Mouse (Mus musculus) spleen, postnatal 10 days (tissue): Measurements from ENCODE around the gene Cd2.

ENCODE experiments used
- DNase-seq, 2 experiments: peaks; one replicate each; pipeline ENCODE4 v3.0.0; 2021 to 2022; ENCODE audit warnings: low spot score in 2 of 2

Gene Cd2

GRCm38 (mm10) chr3:101275636-101276300 is 12.0 kb downstream of the Cd2 start:
- DNase-seq, result no peak

GRCm38 (mm10) chr3:101274794-101275193 is 12.9 kb downstream of the Cd2 start:
- DNase-seq, result peak in 1 of 2 experiments; percentile 59

GRCm38 (mm10) chr3:101274041-101274770 is 13.5 kb downstream of the Cd2 start:
- DNase-seq, result no peak

GRCm38 (mm10) chr3:101272166-101272565 is 15.6 kb downstream of the Cd2 start:
- no peak for DNase-seq

GRCm38 (mm10) chr3:101270833-101271232 is 16.9 kb downstream of the Cd2 start:
- no peak for DNase-seq

- DNase-seq, result no peak
Observed at GRCm38 (mm10) chr3:101268361-101268760, 19.4 kb downstream of the Cd2 start.

- DNase-seq, result no peak
Observed at GRCm38 (mm10) chr3:101265561-101266091, 22.1 kb downstream of the Cd2 start.

- no peak for DNase-seq
Observed at GRCm38 (mm10) chr3:101258976-101259375, 28.8 kb downstream of the Cd2 start.

GRCm38 (mm10) chr3:101256090-101256489 is 31.6 kb downstream of the Cd2 start:
- DNase-seq, result no peak

GRCm38 (mm10) chr3:101252141-101252540 is 35.6 kb downstream of the Cd2 start:
- no peak for DNase-seq

GRCm38 (mm10) chr3:101249846-101250245 is 37.9 kb downstream of the Cd2 start:
- DNase-seq, result no peak

GRCm38 (mm10) chr3:101245212-101245611 is 42.5 kb downstream of the Cd2 start:
- DNase-seq, result no peak

GRCm38 (mm10) chr3:101243002-101243401 is 44.7 kb downstream of the Cd2 start:
- no peak for DNase-seq

- no peak for DNase-seq
Observed at GRCm38 (mm10) chr3:101241866-101242265, 45.9 kb downstream of the Cd2 start.

- DNase-seq, result no peak
Observed at GRCm38 (mm10) chr3:101240859-101241258, 46.9 kb downstream of the Cd2 start.

- no peak for DNase-seq
Observed at GRCm38 (mm10) chr3:101239236-101239635, 48.5 kb downstream of the Cd2 start.

GRCm38 (mm10) chr3:101238695-101239094 is 49.0 kb downstream of the Cd2 start:
- no peak for DNase-seq

- DNase-seq, result no peak
Observed at GRCm38 (mm10) chr3:101236995-101237808, 50.5 kb downstream of the Cd2 start.

GRCm38 (mm10) chr3:101236261-101236660 is 51.5 kb downstream of the Cd2 start:
- no peak for DNase-seq

GRCm38 (mm10) chr3:101235321-101235720 is 52.4 kb downstream of the Cd2 start:
- no peak for DNase-seq

- DNase-seq, result no peak
Observed at GRCm38 (mm10) chr3:101233424-101233823, 54.3 kb downstream of the Cd2 start.

GRCm38 (mm10) chr3:101232570-101232969 is 55.2 kb downstream of the Cd2 start:
- DNase-seq, result no peak
